Mouse (Mus musculus) liver, embryonic 16.5 days (tissue): ENCODE results near the gene Mtfp1. TPM values are rescaled to one million over a fixed set of nuclear protein-coding genes. Genes with fewer than 3 reads are reported as not detected.
"Not testable (repeated sequence)": the region's sequence is repeated elsewhere in the genome, so short reads cannot be mapped to it uniquely, and the experiment has no call there.

ENCODE experiments used
- ATAC-seq: fragments of 200-750 bp; cut with Nextera tagmentation; 2 replicates; pipeline ENCODE4 v1.8.0; 2017; ENCODE audit warnings: low read depth, mild to moderate bottlenecking, moderate number of reproducible peaks, moderate library complexity
- H3K27ac ChIP-seq: fragments of 300-500 bp; sonication (generic); 2 replicates; pipeline ENCODE4 v1.5.1; 2014; ENCODE audit warnings: mild to moderate bottlenecking, low read length
- H3K27me3 ChIP-seq: fragments of 300-500 bp; sonication (generic); 2 replicates; pipeline ENCODE4 v1.6.1; 2014; ENCODE audit warnings: low read depth, low read length, mixed read lengths; ENCODE audit not compliant: control insufficient read depth, insufficient read depth
- H3K36me3 ChIP-seq: fragments of 300-500 bp; sonication (generic); 2 replicates; pipeline ENCODE4 v1.6.1; 2014; ENCODE audit warnings: mild to moderate bottlenecking; ENCODE audit not compliant: control insufficient read depth, insufficient read depth
- H3K4me1 ChIP-seq: fragments of 300-500 bp; sonication (generic); 2 replicates; pipeline ENCODE4 v1.6.1; 2014; ENCODE audit warnings: low read depth, low read length, mixed read lengths; ENCODE audit not compliant: control insufficient read depth
- H3K4me2 ChIP-seq: fragments of 300-500 bp; sonication (generic); 2 replicates; pipeline ENCODE4 v1.6.1; 2014; ENCODE audit warnings: low read depth, low read length, mixed read lengths
- H3K4me3 ChIP-seq: fragments of 300-500 bp; sonication (generic); 2 replicates; pipeline ENCODE4 v1.5.1; 2014; ENCODE audit warnings: low read depth, mild to moderate bottlenecking, low read length
- H3K9ac ChIP-seq: fragments of 300-500 bp; sonication (generic); 2 replicates; pipeline ENCODE4 v1.6.1; 2014; ENCODE audit warnings: low read depth, low read length
- H3K9me3 ChIP-seq: fragments of 300-500 bp; sonication (generic); replicated peaks from 2 replicates; pipeline ENCODE4 v1.6.1; 2016; ENCODE audit warnings: low read length; ENCODE audit not compliant: control insufficient read depth
- WGBS: fragments of 180-500 bp; shearing (Covaris S2); extraction: QIAGEN DNeasy Blood & Tissue Kit; methylation state at CpG from one replicate; pipeline ENCODE4 v1.1.7; 2014; ENCODE audit not compliant: insufficient replicate concordance; 5-methylcytosine and 5-hydroxymethylcytosine counted together
- polyA plus RNA-seq: library from polyadenylated mRNA; unstranded; fragments of >200 nt; fragmentation: Nextera tagmentation; extraction: Ambion mirVana; gene quantifications from 2 replicates; pipeline ENCODE4 v1.2.1, GENCODE M21; 2015

Mtfp1 gene
- polyA plus RNA-seq, 1 experiment from 2014 or later, result 17.9 TPM

DNA sequence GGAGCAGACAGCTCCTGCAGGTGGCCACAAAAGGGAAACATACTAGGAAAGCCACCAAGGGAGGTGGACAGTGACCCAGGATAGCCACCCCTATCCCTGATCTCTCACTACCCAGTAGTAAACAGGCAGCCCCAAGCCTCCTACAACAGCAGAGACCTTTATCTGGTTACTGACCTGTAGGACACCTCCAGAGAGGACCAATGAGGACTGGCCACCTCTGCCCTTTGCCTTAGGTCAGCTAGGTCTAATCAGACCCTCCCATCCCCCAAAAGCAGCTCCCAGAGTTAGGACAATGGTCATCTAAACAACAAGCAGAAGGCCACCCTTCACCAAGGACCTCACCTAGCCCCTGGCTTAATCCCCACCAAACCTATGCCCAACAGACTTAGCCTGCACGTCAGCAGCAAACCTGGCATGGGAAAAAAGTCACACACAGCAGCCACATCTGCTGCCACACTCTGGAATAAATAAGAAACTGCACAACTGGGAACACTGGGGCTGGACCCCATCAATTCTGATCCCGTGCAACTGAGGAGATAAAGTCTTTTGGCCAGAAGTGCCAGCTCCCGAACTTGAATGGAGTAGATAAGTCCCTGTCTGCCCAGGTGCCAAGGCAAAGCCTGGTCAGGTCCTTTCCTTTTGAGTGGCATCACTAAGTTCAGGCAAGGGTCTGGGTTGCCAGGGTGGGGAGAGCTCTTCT is 22.3 kb upstream of the Mtfp1 start:
- ATAC-seq, result peak; percentile 68
- H3K9me3 ChIP-seq, result no peaks in the 10 kb centered on the region
- H3K4me1 ChIP-seq, result peaks cover 33% of the 10 kb centered on the region
- peak overlapping the region; percentile 62 for H3K27ac ChIP-seq
- H3K27me3 ChIP-seq, result peaks cover 35% of the 10 kb centered on the region
- H3K4me2 ChIP-seq, result peak overlapping the region; percentile 77
- peak overlapping the region; percentile 63 for H3K9ac ChIP-seq
- H3K4me3 ChIP-seq, result peak overlapping the region; percentile 68
- WGBS, result 11% methylated on average over 3 of the region's 3 CpGs
- no peaks in the 10 kb centered on the region for H3K36me3 ChIP-seq

DNA sequence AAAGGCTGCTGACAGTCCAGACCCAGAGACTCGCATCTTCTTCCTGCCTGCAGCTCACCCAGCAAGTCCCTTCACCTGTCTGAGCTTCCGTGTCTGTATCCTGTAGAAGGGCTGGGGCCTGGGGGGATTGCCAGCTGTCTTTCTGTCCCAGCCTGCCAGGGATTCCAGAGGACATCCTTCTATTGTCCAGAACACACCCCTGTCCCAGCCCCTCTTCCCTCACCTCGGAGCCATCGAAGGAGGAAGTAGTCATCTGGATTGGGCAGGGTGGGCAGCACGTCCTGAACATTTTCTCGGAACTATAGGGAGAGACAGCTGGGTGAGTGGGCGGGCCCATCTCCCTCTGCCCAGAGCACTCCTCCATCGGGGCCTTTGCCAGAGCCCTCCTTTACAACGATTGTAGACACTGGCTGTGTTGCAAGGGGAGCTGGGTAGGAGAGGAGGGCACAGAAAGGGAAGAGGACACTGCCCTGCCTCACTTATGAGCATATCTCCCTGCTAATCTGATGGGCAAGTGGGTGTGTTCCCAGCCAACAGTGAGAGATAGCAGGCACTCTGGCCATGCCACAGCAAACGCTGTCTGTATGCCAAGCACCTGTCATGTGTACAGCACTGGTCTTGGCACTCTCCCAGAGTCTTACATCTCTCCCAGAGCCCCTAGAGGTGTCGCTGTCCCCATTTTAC is 21.4 kb upstream of the Mtfp1 start:
- no peaks in the 10 kb centered on the region for H3K9me3 ChIP-seq
- peaks cover 35% of the 10 kb centered on the region for H3K27me3 ChIP-seq
- ATAC-seq, result peak; percentile 63
- H3K4me1 ChIP-seq, result peaks cover 31% of the 10 kb centered on the region
- peak overlapping the region; percentile 37 for H3K9ac ChIP-seq
- peak overlapping the region; percentile 77 for H3K4me2 ChIP-seq
- peak overlapping the region; percentile 68 for H3K4me3 ChIP-seq
- peak overlapping the region; percentile 40; the same call in 1 of the 2 replicates for H3K27ac ChIP-seq
- 30% methylated on average over 11 of the region's 11 CpGs for WGBS
- no peaks in the 10 kb centered on the region for H3K36me3 ChIP-seq

DNA sequence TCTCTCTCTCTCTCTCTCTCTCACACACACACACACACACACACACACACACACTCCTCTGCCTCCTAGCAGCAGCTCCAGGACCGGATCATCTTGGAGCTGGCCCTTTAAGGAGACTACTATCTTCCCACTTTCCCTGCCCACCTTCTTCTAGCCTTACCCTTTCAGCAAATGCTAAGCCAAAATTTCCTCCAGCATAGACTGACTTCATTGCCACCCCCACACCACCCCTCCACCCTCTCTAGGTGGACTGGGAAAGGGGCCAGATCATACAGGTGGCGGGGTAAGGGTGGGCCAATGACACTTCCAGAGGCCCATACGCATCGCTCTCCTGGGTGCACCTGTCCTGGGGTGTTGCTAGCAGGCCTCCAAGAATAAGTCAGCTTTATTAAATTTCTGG is 20.2 kb upstream of the Mtfp1 start:
- H3K4me2 ChIP-seq, result no peak overlapping the region
- no peak overlapping the region for H3K27ac ChIP-seq
- WGBS, result 81% methylated on average over 4 of the region's 4 CpGs

DNA sequence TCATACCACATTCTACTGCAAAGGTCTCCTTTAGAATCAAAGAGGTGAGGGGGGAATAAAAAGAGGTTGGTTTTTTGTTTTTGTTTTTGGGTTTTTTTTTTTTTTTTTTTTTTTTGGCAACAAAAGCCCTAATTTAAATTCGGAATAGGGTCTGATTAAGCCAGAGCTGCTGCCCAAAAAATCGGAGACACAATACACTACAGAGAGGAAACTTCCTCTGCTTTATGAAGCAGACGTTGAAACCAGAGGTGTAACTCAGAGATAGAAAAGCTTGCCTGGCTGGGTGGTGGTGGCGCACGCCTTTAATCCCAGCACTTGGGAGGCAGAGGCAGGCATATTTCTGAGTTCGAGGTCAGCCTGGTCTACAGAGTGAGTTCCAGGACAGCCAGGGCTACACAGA is 19.3 kb upstream of the Mtfp1 start:
- H3K27ac ChIP-seq, H3K9ac ChIP-seq, H3K4me3 ChIP-seq, H3K4me2 ChIP-seq, H3K36me3 ChIP-seq, ATAC-seq, H3K9me3 ChIP-seq: not testable (repeated sequence)
- H3K4me1 ChIP-seq, result peaks cover 31% of the 10 kb centered on the region
- H3K27me3 ChIP-seq, result peaks cover 23% of the 10 kb centered on the region
- 74% methylated on average over 6 of the region's 6 CpGs for WGBS

More for the DNA sequence above, 20.2 kb upstream of the Mtfp1 start:
- ATAC-seq, result no peak
- Histone ChIP-seq H3K4me3 (no peak overlapping the region), H3K27me3 (peaks cover 31% of the 10 kb centered on the region), H3K9me3 (no peaks in the 10 kb centered on the region), H3K36me3 (no peaks in the 10 kb centered on the region), H3K4me1 (peaks cover 31% of the 10 kb centered on the region), H3K9ac (no peak overlapping the region)

DNA sequence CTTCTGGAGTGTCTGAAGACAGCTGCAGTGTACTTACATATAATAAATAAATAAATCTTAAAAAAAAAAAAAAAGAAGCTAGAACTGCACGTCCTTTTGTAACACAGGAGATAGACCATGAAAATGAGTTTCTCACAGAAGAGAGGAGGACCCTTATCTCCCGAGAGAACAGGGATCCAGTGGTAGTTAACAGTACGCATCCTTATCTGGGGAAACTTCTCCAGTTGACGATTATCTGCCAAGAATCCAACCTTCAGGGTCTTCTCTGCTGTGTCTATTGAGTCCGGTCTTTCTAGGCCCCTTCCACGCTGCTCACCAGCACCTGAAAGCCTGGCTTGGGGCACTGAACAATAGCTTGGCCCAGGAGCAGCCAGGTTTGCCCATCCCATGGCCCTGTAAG is 18.7 kb upstream of the Mtfp1 start:
- Histone ChIP-seq H3K4me2 (no peak overlapping the region), H3K27me3 (peaks cover 17% of the 10 kb centered on the region), H3K4me3 (no peak overlapping the region), H3K9ac (no peak overlapping the region), H3K27ac (no peak overlapping the region), H3K4me1 (peaks cover 29% of the 10 kb centered on the region), H3K36me3 (no peaks in the 10 kb centered on the region), H3K9me3 (no peaks in the 10 kb centered on the region)
- 40% methylated on average over 6 of the region's 6 CpGs for WGBS
- no peak for ATAC-seq

DNA sequence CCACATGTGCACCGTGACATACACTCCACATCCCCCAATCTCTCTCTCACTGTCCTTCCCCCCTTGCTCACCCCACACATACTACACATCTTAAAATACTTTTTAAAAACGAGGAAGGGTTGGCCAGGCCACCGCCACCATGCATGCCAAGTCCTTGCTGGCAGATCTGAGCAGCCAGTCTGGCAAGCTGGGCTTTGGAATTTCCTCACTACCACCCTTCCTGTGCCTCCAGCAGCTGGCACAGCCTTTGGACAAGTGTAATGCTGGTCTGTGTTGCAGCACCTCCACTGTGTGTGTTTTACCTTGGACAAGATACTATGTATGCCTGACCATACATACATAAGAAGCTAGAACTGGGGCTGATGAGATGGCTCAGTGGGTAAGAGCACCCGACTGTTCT is 18.3 kb upstream of the Mtfp1 start:
- Histone ChIP-seq H3K4me3 (no peak overlapping the region), H3K4me2 (no peak overlapping the region), H3K27me3 (peaks cover 12% of the 10 kb centered on the region), H3K9ac (no peak overlapping the region), H3K4me1 (peaks cover 25% of the 10 kb centered on the region), H3K27ac (no peak overlapping the region), H3K9me3 (no peaks in the 10 kb centered on the region), H3K36me3 (no peaks in the 10 kb centered on the region)
- no peak for ATAC-seq
- 65% methylated on average over 4 of the region's 4 CpGs for WGBS

DNA sequence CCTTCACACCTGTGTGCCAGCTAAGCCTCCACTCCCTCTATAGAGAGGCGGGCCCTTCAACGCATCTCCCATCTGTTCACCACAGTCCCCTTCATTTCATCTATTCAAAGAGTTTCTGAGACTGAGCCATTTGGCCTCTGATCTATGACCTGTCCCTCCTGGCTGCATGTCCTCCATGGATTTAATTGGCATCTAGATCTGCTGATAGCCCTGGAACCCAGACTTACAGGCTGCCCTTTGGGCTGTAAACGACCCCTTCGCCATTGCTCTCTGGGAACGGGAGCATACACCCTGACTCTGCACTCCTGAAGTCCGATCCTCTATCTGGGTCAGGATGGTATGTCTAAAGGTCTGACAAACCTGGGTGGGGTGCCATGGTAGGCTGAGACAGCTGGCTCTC is 17.6 kb upstream of the Mtfp1 start:
- H3K36me3 ChIP-seq, result no peaks in the 10 kb centered on the region
- H3K27ac ChIP-seq, result no peak overlapping the region
- H3K4me3 ChIP-seq, result no peak overlapping the region
- peaks cover 6% of the 10 kb centered on the region for H3K27me3 ChIP-seq
- WGBS, result 76% methylated on average over 6 of the region's 6 CpGs
- H3K4me2 ChIP-seq, result no peak overlapping the region
- H3K9me3 ChIP-seq, result no peaks in the 10 kb centered on the region
- no peak overlapping the region for H3K9ac ChIP-seq
- peaks cover 19% of the 10 kb centered on the region for H3K4me1 ChIP-seq
- ATAC-seq, result no peak

DNA sequence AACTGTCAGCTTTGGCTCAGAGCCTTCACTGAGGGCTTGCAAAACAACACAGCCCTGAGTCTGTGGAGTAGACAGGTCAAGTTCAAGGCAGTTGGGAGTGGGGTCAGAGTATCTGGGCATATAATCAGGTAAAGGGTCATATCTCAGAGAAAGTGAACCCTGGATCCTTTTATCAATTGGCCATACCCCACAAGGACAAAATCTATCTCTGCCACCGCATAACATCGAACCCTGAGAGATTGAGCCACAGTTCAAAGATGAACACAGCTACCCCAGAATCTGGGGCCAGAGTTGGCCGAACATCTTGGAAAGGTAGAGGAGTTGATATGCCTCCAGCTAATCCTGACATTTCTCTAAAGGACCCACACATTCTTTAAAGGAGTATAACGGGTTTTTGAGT is 16.8 kb upstream of the Mtfp1 start:
- no peaks in the 10 kb centered on the region for H3K9me3 ChIP-seq
- no peaks in the 10 kb centered on the region for H3K36me3 ChIP-seq
- no peak overlapping the region for H3K27ac ChIP-seq
- no peak overlapping the region for H3K4me2 ChIP-seq
- H3K27me3 ChIP-seq, result no peaks in the 10 kb centered on the region
- H3K4me1 ChIP-seq, result peaks cover 11% of the 10 kb centered on the region
- WGBS, result 52% methylated on average over 4 of the region's 4 CpGs
- H3K9ac ChIP-seq, result no peak overlapping the region
- no peak overlapping the region for H3K4me3 ChIP-seq
- ATAC-seq, result no peak

DNA sequence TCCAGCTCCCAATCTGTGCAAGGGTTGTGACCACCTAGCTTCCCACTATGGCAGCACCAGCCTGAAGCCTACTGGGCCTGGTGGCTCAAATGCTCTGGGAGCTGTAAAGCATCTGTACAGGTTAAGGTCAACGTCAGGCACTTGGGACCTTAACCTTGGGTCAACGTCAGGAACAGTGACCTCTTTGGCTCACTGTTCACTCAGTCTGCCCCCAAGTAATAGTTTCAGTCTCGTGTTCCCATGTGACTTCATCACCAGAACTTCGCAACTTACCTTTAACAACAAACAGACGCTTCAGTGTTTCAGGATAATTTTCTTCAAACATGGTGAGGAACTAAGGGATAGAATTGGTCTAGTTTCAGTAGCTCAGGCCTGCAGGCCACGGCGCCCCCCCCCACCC is 13.4 kb upstream of the Mtfp1 start:
- no peak overlapping the region for H3K4me2 ChIP-seq
- H3K27ac ChIP-seq, result no peak overlapping the region
- no peak overlapping the region for H3K4me3 ChIP-seq
- no peak for ATAC-seq
- no peaks in the 10 kb centered on the region for H3K36me3 ChIP-seq
- WGBS, result 62% methylated on average over 7 of the region's 7 CpGs
- H3K4me1 ChIP-seq, result no peaks in the 10 kb centered on the region; the same call in 1 of the 2 replicates
- no peak overlapping the region for H3K9ac ChIP-seq
- H3K9me3 ChIP-seq, result no peaks in the 10 kb centered on the region
- no peaks in the 10 kb centered on the region for H3K27me3 ChIP-seq
